Mouse (Mus musculus): ENCODE measurements at regions not wholly inside any gene's neighbourhood (a gene's known extent, or its start where the extent isn't known, plus 50 kb on each side); places are given as distances from the start of the nearest gene placed in this dataset.

- Histone ChIP-seq H3K9me3 (no peaks in the 10 kb centered on the region), H3K9ac (no peak overlapping the region), H3K27ac (no peak overlapping the region), H3K27me3 (no peaks in the 10 kb centered on the region), H3K4me2 (replicated peaks) (no peak overlapping the region), H3K4me1 (peaks cover 15% of the 10 kb centered on the region), H3K4me3 (no peak overlapping the region), H3K36me3 (no peaks in the 10 kb centered on the region)
- no peak for ATAC-seq (ENCODE audit: low FRiP score, low read depth)
- 79% methylated on average over 4 of the region's 4 CpGs for WGBS
Observed at GRCm38 (mm10) chr7:71289702-71290101, 61.6 kb downstream of the Gm10295 start.

GRCm38 (mm10) chr7:71289266-71289665, 62.0 kb downstream of the Gm10295 start:
- Histone ChIP-seq H3K4me1 (peaks cover 15% of the 10 kb centered on the region), H3K27me3 (no peaks in the 10 kb centered on the region), H3K36me3 (no peaks in the 10 kb centered on the region), H3K27ac (no peak overlapping the region), H3K9me3 (no peaks in the 10 kb centered on the region), H3K9ac (no peak overlapping the region), H3K4me2 (replicated peaks) (no peak overlapping the region), H3K4me3 (no peak overlapping the region)
- WGBS = 73% methylated on average over 5 of the region's 5 CpGs
- ATAC-seq (ENCODE audit: low FRiP score, low read depth) = no peak

- peaks cover 4% of the 10 kb centered on the region; the same call in 1 of the 2 replicates for H3K9me3 ChIP-seq
- WGBS = 68% methylated on average over 7 of the region's 7 CpGs
- H3K4me2 ChIP-seq (replicated peaks) = no peak overlapping the region
- H3K27me3 ChIP-seq = no peaks in the 10 kb centered on the region
- H3K9ac ChIP-seq = no peak overlapping the region
- no peak overlapping the region for H3K27ac ChIP-seq
- H3K4me1 ChIP-seq = peaks cover 15% of the 10 kb centered on the region
- H3K36me3 ChIP-seq = no peaks in the 10 kb centered on the region
- ATAC-seq (ENCODE audit: low FRiP score, low read depth) = no peak
- no peak overlapping the region for H3K4me3 ChIP-seq
Observed at GRCm38 (mm10) chr7:71287441-71287840, 63.8 kb downstream of the Gm10295 start.

GRCm38 (mm10) chr7:71284246-71284645, 67.0 kb downstream of the Gm10295 start:
- no peak overlapping the region for H3K9ac ChIP-seq
- ATAC-seq (ENCODE audit: low FRiP score, low read depth) = no peak
- no peak overlapping the region for H3K4me2 ChIP-seq (replicated peaks)
- H3K27me3 ChIP-seq = no peaks in the 10 kb centered on the region
- no peaks in the 10 kb centered on the region for H3K36me3 ChIP-seq
- no peak overlapping the region for H3K27ac ChIP-seq
- peaks cover 15% of the 10 kb centered on the region for H3K4me1 ChIP-seq
- H3K9me3 ChIP-seq = peaks cover 4% of the 10 kb centered on the region; the same call in 1 of the 2 replicates
- H3K4me3 ChIP-seq = no peak overlapping the region

GRCm38 (mm10) chr7:71283419-71283818, 67.9 kb downstream of the Gm10295 start:
- peaks cover 9% of the 10 kb centered on the region for H3K4me1 ChIP-seq
- H3K9me3 ChIP-seq = peaks cover 4% of the 10 kb centered on the region; the same call in 1 of the 2 replicates
- H3K27me3 ChIP-seq = no peaks in the 10 kb centered on the region
- no peaks in the 10 kb centered on the region for H3K36me3 ChIP-seq
- no peak overlapping the region for H3K4me3 ChIP-seq
- H3K27ac ChIP-seq = no peak overlapping the region
- no peak for ATAC-seq (ENCODE audit: low FRiP score, low read depth)
- no peak overlapping the region for H3K9ac ChIP-seq
- no peak overlapping the region for H3K4me2 ChIP-seq (replicated peaks)
- 91% methylated on average over 3 of the region's 3 CpGs for WGBS

GRCm38 (mm10) chr7:71266101-71266500, 85.2 kb downstream of the Gm10295 start:
- no peak for ATAC-seq (ENCODE audit: low FRiP score, low read depth)
- Histone ChIP-seq H3K27me3 (no peaks in the 10 kb centered on the region), H3K27ac (no peak overlapping the region), H3K4me1 (no peaks in the 10 kb centered on the region), H3K4me2 (replicated peaks) (no peak overlapping the region), H3K36me3 (no peaks in the 10 kb centered on the region), H3K4me3 (no peak overlapping the region), H3K9ac (no peak overlapping the region), H3K9me3 (no peaks in the 10 kb centered on the region)
- 85% methylated on average over 8 of the region's 8 CpGs for WGBS

GRCm38 (mm10) chr7:71264115-71264514, 87.2 kb downstream of the Gm10295 start:
- no peaks in the 10 kb centered on the region for H3K36me3 ChIP-seq
- H3K9me3 ChIP-seq = no peaks in the 10 kb centered on the region
- no peak for ATAC-seq (ENCODE audit: low FRiP score, low read depth)
- no peak overlapping the region for H3K4me2 ChIP-seq (replicated peaks)
- WGBS = 93% methylated on average over 1 of the region's 1 CpGs
- no peaks in the 10 kb centered on the region for H3K27me3 ChIP-seq
- no peak overlapping the region for H3K27ac ChIP-seq
- no peaks in the 10 kb centered on the region for H3K4me1 ChIP-seq
- H3K4me3 ChIP-seq = no peak overlapping the region
- no peak overlapping the region for H3K9ac ChIP-seq

- 34% methylated on average over 2 of the region's 2 CpGs for WGBS
- ATAC-seq (ENCODE audit: low FRiP score, low read depth) = no peak
Observed at GRCm38 (mm10) chr7:71249669-71250068, 101.6 kb downstream of the Gm10295 start.

GRCm38 (mm10) chr7:71249216-71249615, 102.1 kb downstream of the Gm10295 start:
- no peak overlapping the region for H3K27ac ChIP-seq
- 50% methylated on average over 5 of the region's 5 CpGs for WGBS
- H3K4me2 ChIP-seq (replicated peaks) = no peak overlapping the region
- no peak overlapping the region for H3K9ac ChIP-seq
- H3K9me3 ChIP-seq = no peaks in the 10 kb centered on the region
- H3K4me3 ChIP-seq = no peak overlapping the region
- ATAC-seq (ENCODE audit: low FRiP score, low read depth) = no peak
- H3K36me3 ChIP-seq = no peaks in the 10 kb centered on the region
- no peaks in the 10 kb centered on the region for H3K4me1 ChIP-seq
- no peaks in the 10 kb centered on the region for H3K27me3 ChIP-seq

More at GRCm38 (mm10) chr7:71249669-71250068, 101.6 kb downstream of the Gm10295 start:
- Histone ChIP-seq H3K4me2 (replicated peaks) (no peak overlapping the region), H3K27me3 (no peaks in the 10 kb centered on the region), H3K4me1 (no peaks in the 10 kb centered on the region), H3K36me3 (no peaks in the 10 kb centered on the region), H3K4me3 (no peak overlapping the region), H3K27ac (no peak overlapping the region), H3K9me3 (no peaks in the 10 kb centered on the region), H3K9ac (no peak overlapping the region)

- Histone ChIP-seq H3K9ac (no peak overlapping the region), H3K36me3 (no peaks in the 10 kb centered on the region), H3K9me3 (no peaks in the 10 kb centered on the region), H3K4me2 (replicated peaks) (no peak overlapping the region), H3K4me1 (no peaks in the 10 kb centered on the region), H3K4me3 (no peak overlapping the region), H3K27me3 (no peaks in the 10 kb centered on the region), H3K27ac (no peak overlapping the region)
- WGBS = 82% methylated on average over 5 of the region's 5 CpGs
- ATAC-seq (ENCODE audit: low FRiP score, low read depth) = no peak
Observed at GRCm38 (mm10) chr7:71247922-71248321, 103.4 kb downstream of the Gm10295 start.

- Histone ChIP-seq H3K4me2 (replicated peaks) (no peak overlapping the region), H3K27ac (no peak overlapping the region), H3K4me3 (no peak overlapping the region), H3K36me3 (no peaks in the 10 kb centered on the region), H3K9ac (no peak overlapping the region), H3K27me3 (no peaks in the 10 kb centered on the region), H3K9me3 (no peaks in the 10 kb centered on the region), H3K4me1 (no peaks in the 10 kb centered on the region)
- ATAC-seq (ENCODE audit: low FRiP score, low read depth) = no peak
- 70% methylated on average over 2 of the region's 2 CpGs for WGBS
Observed at GRCm38 (mm10) chr7:71242379-71242911, 108.8 kb downstream of the Gm10295 start.

- no peaks in the 10 kb centered on the region for H3K9me3 ChIP-seq
- H3K27ac ChIP-seq = no peak overlapping the region
- H3K27me3 ChIP-seq = no peaks in the 10 kb centered on the region
- peaks cover 24% of the 10 kb centered on the region for H3K4me1 ChIP-seq
- no peaks in the 10 kb centered on the region for H3K36me3 ChIP-seq
- 98% methylated on average over 3 of the region's 3 CpGs for WGBS
- ATAC-seq (ENCODE audit: low FRiP score, low read depth) = no peak
- H3K4me3 ChIP-seq = no peak overlapping the region
- H3K4me2 ChIP-seq (replicated peaks) = no peak overlapping the region
- H3K9ac ChIP-seq = no peak overlapping the region
Observed at GRCm38 (mm10) chr7:71239207-71239606, 112.1 kb downstream of the Gm10295 start.

GRCm38 (mm10) chr7:71236334-71236733, 115.0 kb downstream of the Gm10295 start:
- Histone ChIP-seq H3K4me1 (peaks cover 40% of the 10 kb centered on the region), H3K36me3 (no peaks in the 10 kb centered on the region), H3K4me3 (no peak overlapping the region), H3K9ac (no peak overlapping the region), H3K4me2 (replicated peaks) (no peak overlapping the region), H3K9me3 (no peaks in the 10 kb centered on the region), H3K27ac (no peak overlapping the region), H3K27me3 (no peaks in the 10 kb centered on the region)
- ATAC-seq (ENCODE audit: low FRiP score, low read depth) = no peak
- 16% methylated on average over 1 of the region's 1 CpGs for WGBS
